Mouse (Mus musculus) kidney, adult 2 months (tissue): ENCODE results near the gene Lmntd1.

Experiments
- CTCF ChIP-seq: fragments of 200-500 bp; conservative IDR thresholded peaks from 2 replicates; pipeline ENCODE4 v1.5.1; 2011; ENCODE audit warnings: low read depth, mild to moderate bottlenecking, control low read depth, low read length, moderate library complexity, mixed read lengths; ENCODE audit not compliant: insufficient read depth, insufficient read length
- POLR2A ChIP-seq: fragments of 200-500 bp; IDR thresholded peaks from one replicate; pipeline ENCODE4 v1.6.1; 2011; ENCODE audit warnings: low read depth, low read length, control low read depth

GRCm38 (mm10) chr6:145343457-145343856 lies 270.7 kb downstream of the Lmntd1 start:
- TF ChIP-seq POLR2A (no peak), CTCF (no peak)
